25 mouse cellular contexts compared by ENCODE assay signal in genomic region chr19:47456021-47456420, GRCm38 (mm10). TPM values are rescaled to one million over a fixed set of nuclear protein-coding genes. Genes with fewer than 3 reads are reported as not detected.
DNase-seq lines count a peak whose midpoint lies in the region; ATAC-seq and TF ChIP-seq lines count a peak whose summit lies in the region.
"Had no signal": no experiment of that assay in that cellular context is flagged by ENCODE, and none has a peak within 500 bp of the region (broad histone marks: within the 10 kb centered on the region; RNA-seq: fewer than 3 reads in every experiment).

No protein-coding gene starts in this region.

- ATAC-seq in intestine, embryonic 15.5 days, result no peak
- no peak for ATAC-seq in midbrain, embryonic 16.5 days
- ATAC-seq: forebrain, embryonic 14.5 days; forebrain, postnatal 0 days; Patski had no signal

- DNase-seq in 3T3-L1 (ENCODE audit: low read depth, low spot score) (peak; percentile 48), NIH3T3 (ENCODE audit: low read depth) (peak; percentile 77)
- no peak for DNase-seq in left cerebral cortex, adult 11 months (ENCODE audit: low spot score)
- no peak for DNase-seq in ovary, postnatal 14 days (ENCODE audit: low spot score)
- DNase-seq: adrenal gland, postnatal 10 days; adrenal gland, postnatal 36 days; cerebellum, adult 11 months; cerebellum, adult 2 months; cerebellum, adult 9-11 months; cerebellum, postnatal 25 days; forebrain, postnatal 0 days; heart, adult 2 months; heart, postnatal 14 days; heart, postnatal 4 days had no signal

- no peak for TF ChIP-seq POLR2A in myocyte (IDR thresholded peaks at IDR 0.05; ENCODE audit: insufficient read length, low read depth)

- peaks cover 65% of the 10 kb centered on the region for H3K4me1 ChIP-seq in intestine, embryonic 15.5 days (replicated peaks)
- H3K4me1 ChIP-seq in midbrain, embryonic 16.5 days (ENCODE audit: control insufficient read depth, insufficient read depth, low read length), result peaks cover 5% of the 10 kb centered on the region; the same call in 1 of the 2 replicates

- peaks cover 72% of the 10 kb centered on the region for H3K79me2 ChIP-seq in myocyte (ENCODE audit: control insufficient read depth, insufficient read depth)

- H3K4me2 ChIP-seq in intestine, embryonic 15.5 days (replicated peaks), result peak overlapping the region; percentile 34
- H3K4me2 ChIP-seq in myocyte (ENCODE audit: low read depth), result peak overlapping the region; percentile 3
- H3K4me2 ChIP-seq in midbrain, embryonic 16.5 days (ENCODE audit: low read length), result no peak overlapping the region
- H3K4me2 ChIP-seq: embryonic facial prominence, embryonic 12.5 days; embryonic facial prominence, embryonic 15.5 days; heart, embryonic 13.5 days; hindbrain, embryonic 12.5 days; hindbrain, embryonic 15.5 days had no signal

- H3K9me3 ChIP-seq in intestine, embryonic 15.5 days, result no peaks in the 10 kb centered on the region
- no peaks in the 10 kb centered on the region for H3K9me3 ChIP-seq in midbrain, embryonic 16.5 days (replicated peaks; ENCODE audit: control insufficient read depth, low read length, poor library complexity, severe bottlenecking)
- H3K9me3 ChIP-seq: embryonic facial prominence, embryonic 12.5 days; embryonic facial prominence, embryonic 15.5 days; heart, embryonic 10.5 days; heart, embryonic 13.5 days; hindbrain, embryonic 12.5 days; hindbrain, embryonic 15.5 days had no signal

- H3K36me3 ChIP-seq in intestine, embryonic 15.5 days, result no peaks in the 10 kb centered on the region
- H3K36me3 ChIP-seq in myocyte (ENCODE audit: control insufficient read depth, insufficient read depth), result no peaks in the 10 kb centered on the region
- H3K36me3 ChIP-seq in midbrain, embryonic 16.5 days (ENCODE audit: control insufficient read depth, insufficient read depth, low read length), result no peaks in the 10 kb centered on the region
- H3K36me3 ChIP-seq: embryonic facial prominence, embryonic 12.5 days; embryonic facial prominence, embryonic 15.5 days; hindbrain, embryonic 12.5 days; hindbrain, embryonic 15.5 days had no signal

- no peaks in the 10 kb centered on the region for H3K27me3 ChIP-seq in intestine, embryonic 15.5 days (replicated peaks)
- no peaks in the 10 kb centered on the region for H3K27me3 ChIP-seq in myocyte (ENCODE audit: control insufficient read depth, insufficient read depth, insufficient read length)
- H3K27me3 ChIP-seq in midbrain, embryonic 16.5 days (ENCODE audit: control insufficient read depth, insufficient read depth, low read depth, low read length), result no peaks in the 10 kb centered on the region; the same call in 1 of the 2 replicates
- H3K27me3 ChIP-seq: embryonic facial prominence, embryonic 12.5 days; embryonic facial prominence, embryonic 15.5 days; heart, embryonic 13.5 days; hindbrain, embryonic 12.5 days; hindbrain, embryonic 15.5 days; Patski had no signal

- H3K9ac ChIP-seq in intestine, embryonic 15.5 days, result no peak overlapping the region
- no peak overlapping the region for H3K9ac ChIP-seq in midbrain, embryonic 16.5 days (ENCODE audit: low read depth, low read length)
- H3K9ac ChIP-seq: embryonic facial prominence, embryonic 12.5 days; embryonic facial prominence, embryonic 15.5 days; forebrain, postnatal 0 days; hindbrain, embryonic 12.5 days; hindbrain, embryonic 15.5 days had no signal

- H3K27ac ChIP-seq in intestine, embryonic 15.5 days, result peak overlapping the region; percentile 70; the same call in 1 of the 2 replicates
- no peak overlapping the region for H3K27ac ChIP-seq in midbrain, embryonic 16.5 days (ENCODE audit: low read length)
- H3K27ac ChIP-seq: embryonic facial prominence, embryonic 12.5 days; embryonic facial prominence, embryonic 15.5 days; hindbrain, embryonic 12.5 days; hindbrain, embryonic 15.5 days had no signal

- WGBS in intestine, embryonic 15.5 days, result 49% methylated on average over 6 of the region's 6 CpGs
- 76% methylated on average over 6 of the region's 6 CpGs for WGBS in midbrain, embryonic 16.5 days

- no peak overlapping the region for H3ac ChIP-seq in myocyte (ENCODE audit: control insufficient read depth, insufficient read length)

- H3K4me3 ChIP-seq in intestine, embryonic 15.5 days (replicated peaks), result no peak overlapping the region
- no peak overlapping the region for H3K4me3 ChIP-seq in myocyte
- no peak overlapping the region for H3K4me3 ChIP-seq in midbrain, embryonic 16.5 days (ENCODE audit: low read depth, low read length)
- H3K4me3 ChIP-seq: embryonic facial prominence, embryonic 12.5 days; embryonic facial prominence, embryonic 15.5 days; heart, adult 2 months; heart, embryonic 10.5 days; heart, embryonic 13.5 days; hindbrain, embryonic 12.5 days; hindbrain, embryonic 15.5 days had no signal

TF ChIP-seq in myocyte, 11 proteins besides CTCF, POLR2A, EP300 and RAD21:
- TF ChIP-seq MYOD1 (IDR thresholded peaks at IDR 0.05; ENCODE audit: control insufficient read depth in 1 of 3, insufficient read length in 2 of 3, low read depth in 2 of 3) (no peak), E2F4 (IDR thresholded peaks at IDR 0.05; ENCODE audit: insufficient read depth) (no peak), SRF (IDR thresholded peaks at IDR 0.05; ENCODE audit: control insufficient read depth, insufficient read length, low read depth) (no peak), CEBPB (IDR thresholded peaks at IDR 0.05; ENCODE audit: insufficient read depth, poor library complexity, severe bottlenecking) (no peak), USF1 (IDR thresholded peaks at IDR 0.05; ENCODE audit: low read depth) (no peak)

RNA-seq across cellular contexts. Expression of gene Sh3pxd2a, which starts 8.2 kb away (rescaled TPM):
- polyA plus RNA-seq in intestine, embryonic 15.5 days (2015; fragmentation: Nextera tagmentation; extraction: Ambion mirVana), result 4.8 and 5.0 TPM in 2 replicates
- polyA plus RNA-seq in myocyte (2012; fragmentation: generic; extraction: Trizol), result 59.5 TPM
- polyA plus RNA-seq in midbrain, embryonic 16.5 days (2015; fragmentation: Nextera tagmentation; extraction: Ambion mirVana), result 1.5 and 1.8 TPM in 2 replicates

Comparison
In these comparisons a context has a peak if more than half of its experiments do, and no peak if none do; other contexts are left out.
1. DNase-seq: peak in 3T3-L1 (single experiment) and NIH3T3 (single experiment); none in left cerebral cortex, adult 11 months (single experiment) and ovary, postnatal 14 days (single experiment).
2. RNA of gene Sh3pxd2a, which starts 8.2 kb away (polyA plus RNA-seq): 59.5 TPM in myocyte (single experiment); 4.8 to 5.0 TPM in intestine, embryonic 15.5 days and 1.5 to 1.8 TPM in midbrain, embryonic 16.5 days; every median in the first group is over 10 times any median in the second.